Mouse (Mus musculus) CH12.LX (cell line): ENCODE data around the gene Gck. TPM values are rescaled to one million over a fixed set of nuclear protein-coding genes. Genes with fewer than 3 reads are reported as not detected.

ENCODE experiments used
- DNase-seq: peaks from one replicate; pipeline ENCODE4 v3.0.0-alpha.2; 2013; ENCODE audit errors: extremely low read depth
- H3K27ac ChIP-seq: 2 replicates; pipeline ENCODE4 v1.5.1; 2012; ENCODE audit warnings: low read depth, mild to moderate bottlenecking, control low read depth, moderate library complexity; ENCODE audit not compliant: insufficient read depth
- H3K27me3 ChIP-seq: replicated peaks from 2 replicates; pipeline ENCODE3; 2012; ENCODE audit warnings: inconsistent platforms
- H3K36me3 ChIP-seq, 2 experiments: replicated peaks in 1 of 2; 2 replicates each; pipeline versions ENCODE3 to v1.6.1; 2012; ENCODE audit warnings: inconsistent platforms in 1 of 2, low read length in 1 of 2, mild to moderate bottlenecking in 1 of 2, mixed read lengths in 1 of 2, moderate library complexity in 1 of 2; ENCODE audit not compliant: control insufficient read depth in 1 of 2, insufficient read depth in 1 of 2
- H3K4me1 ChIP-seq, 2 experiments: 2 replicates each; pipeline ENCODE4 v1.6.1; 2012; ENCODE audit warnings: inconsistent platforms in 1 of 2, moderate library complexity in 1 of 2; ENCODE audit not compliant: insufficient read depth in 2 of 2, control insufficient read depth in 1 of 2
- H3K4me2 ChIP-seq: 2 replicates; pipeline ENCODE4 v1.6.1; 2012; ENCODE audit warnings: low read depth, mild to moderate bottlenecking, control low read depth; ENCODE audit not compliant: poor library complexity, insufficient read depth, severe bottlenecking
- H3K4me3 ChIP-seq, 3 experiments: fragments of 150-350 bp in 1 of 3; sonication (generic) in 1 of 3; replicated peaks in 1 of 3; 2 replicates each; pipeline versions ENCODE3 to v1.5.1; 2011 to 2012; ENCODE audit warnings: low read depth in 2 of 3, low read length in 2 of 3, mild to moderate bottlenecking in 2 of 3, moderate library complexity in 2 of 3, control low read depth in 1 of 3, improper control_type of control experiment in 1 of 3, inconsistent platforms in 1 of 3, mixed read lengths in 1 of 3; ENCODE audit not compliant: poor library complexity in 1 of 3
- H3K79me2 ChIP-seq: replicated peaks from 2 replicates; pipeline ENCODE4 v1.6.1; 2012; ENCODE audit warnings: mild to moderate bottlenecking, moderate library complexity; ENCODE audit not compliant: control insufficient read depth, poor library complexity, insufficient read depth, severe bottlenecking; ENCODE audit errors: extremely low read depth
- H3K9ac ChIP-seq: 2 replicates; pipeline ENCODE4 v1.6.1; 2012; ENCODE audit warnings: low read depth, mild to moderate bottlenecking, control low read depth, moderate library complexity; ENCODE audit not compliant: insufficient read depth
- H3K9me3 ChIP-seq: replicated peaks from 2 replicates; pipeline ENCODE3; 2012; ENCODE audit warnings: low read length, inconsistent platforms, mixed read lengths
- CHD1 ChIP-seq: IDR thresholded peaks from 2 replicates; pipeline ENCODE4 v1.6.1; 2012; ENCODE audit warnings: low read depth, low read length, improper control_type of control experiment, inconsistent platforms
- CHD2 ChIP-seq: IDR thresholded peaks from 2 replicates; pipeline ENCODE4 v1.6.1; 2011; ENCODE audit warnings: low read length, improper control_type of control experiment
- ELF1 ChIP-seq: IDR thresholded peaks from 2 replicates; pipeline ENCODE4 v1.6.1; 2014; ENCODE audit warnings: low read depth, mild to moderate bottlenecking, inconsistent platforms, low read length, improper control_type of control experiment
- EP300 ChIP-seq: IDR thresholded peaks from 2 replicates; pipeline ENCODE4 v1.6.1; 2011; ENCODE audit warnings: low read length, improper control_type of control experiment
- ETS1 ChIP-seq: conservative IDR thresholded peaks from 2 replicates; pipeline ENCODE4 v1.6.1; 2012; ENCODE audit warnings: low read depth, mild to moderate bottlenecking, inconsistent platforms, low read length, improper control_type of control experiment, moderate library complexity
- GABPA ChIP-seq: IDR thresholded peaks from 2 replicates; pipeline ENCODE4 v1.6.1; 2012; ENCODE audit warnings: low read depth, low read length, improper control_type of control experiment, inconsistent platforms; ENCODE audit not compliant: insufficient replicate concordance
- HCFC1 ChIP-seq: IDR thresholded peaks from 2 replicates; pipeline ENCODE4 v1.6.1; 2012; ENCODE audit warnings: low read depth, mild to moderate bottlenecking, inconsistent platforms, low read length, improper control_type of control experiment
- IRF4 ChIP-seq: IDR thresholded peaks from 2 replicates; pipeline ENCODE4 v1.6.1; 2014; ENCODE audit warnings: low read depth, mild to moderate bottlenecking, inconsistent platforms, low read length, improper control_type of control experiment
- JUND ChIP-seq: conservative IDR thresholded peaks from 2 replicates; pipeline ENCODE4 v1.6.1; 2011; ENCODE audit warnings: low read depth, low read length, improper control_type of control experiment
- KAT2A ChIP-seq: IDR thresholded peaks from 2 replicates; pipeline ENCODE4 v1.6.1; 2012; ENCODE audit warnings: low read length, improper control_type of control experiment, inconsistent platforms; ENCODE audit not compliant: insufficient replicate concordance
- MAFK ChIP-seq: IDR thresholded peaks from 2 replicates; pipeline ENCODE4 v1.6.1; 2011; ENCODE audit warnings: low read length, improper control_type of control experiment; ENCODE audit not compliant: insufficient replicate concordance
- MAX ChIP-seq: IDR thresholded peaks from 2 replicates; pipeline ENCODE4 v1.6.1; 2011; ENCODE audit warnings: low read length, improper control_type of control experiment
- MAZ ChIP-seq: IDR thresholded peaks from 2 replicates; pipeline ENCODE4 v1.6.1; 2012; ENCODE audit warnings: low read depth, mild to moderate bottlenecking, inconsistent platforms, low read length, improper control_type of control experiment, moderate library complexity
- MEF2A ChIP-seq: IDR thresholded peaks from 2 replicates; pipeline ENCODE4 v1.6.1; 2014; ENCODE audit warnings: low read depth, mild to moderate bottlenecking, inconsistent platforms, low read length, improper control_type of control experiment, borderline replicate concordance
- MXI1 ChIP-seq: IDR thresholded peaks from 2 replicates; pipeline ENCODE4 v1.6.1; 2011; ENCODE audit warnings: mild to moderate bottlenecking, low read depth, low read length, improper control_type of control experiment
- MYC ChIP-seq: IDR thresholded peaks from 2 replicates; pipeline ENCODE4 v1.6.1; 2011; ENCODE audit warnings: low read depth, mild to moderate bottlenecking, improper control_type of control experiment, low read length
- NELFE ChIP-seq: IDR thresholded peaks from 2 replicates; pipeline ENCODE4 v1.6.1; 2011; ENCODE audit warnings: low read depth, low read length, improper control_type of control experiment
- NRF1 ChIP-seq: IDR thresholded peaks from 2 replicates; pipeline ENCODE4 v1.6.1; 2014; ENCODE audit warnings: low read depth, mild to moderate bottlenecking, inconsistent platforms, low read length, improper control_type of control experiment, moderate library complexity
- PAX5 ChIP-seq: IDR thresholded peaks from 2 replicates; pipeline ENCODE4 v1.6.1; 2012; ENCODE audit warnings: low read length, inconsistent platforms, mixed read lengths
- POLR2A ChIP-seq: IDR thresholded peaks from 2 replicates; pipeline ENCODE4 v1.6.1; 2011; ENCODE audit warnings: low read depth, mild to moderate bottlenecking, improper control_type of control experiment, low read length
- POLR2AphosphoS2 ChIP-seq: IDR thresholded peaks from 2 replicates; pipeline ENCODE4 v1.6.1; 2011; ENCODE audit warnings: low read depth, low read length, improper control_type of control experiment
- RAD21 ChIP-seq: IDR thresholded peaks from 2 replicates; pipeline ENCODE4 v1.6.1; 2011; ENCODE audit warnings: low read depth, mild to moderate bottlenecking, low read length, improper control_type of control experiment, moderate library complexity
- RCOR1 ChIP-seq: conservative IDR thresholded peaks from 2 replicates; pipeline ENCODE4 v1.6.1; 2012; ENCODE audit warnings: low read depth, mild to moderate bottlenecking, inconsistent platforms, low read length, improper control_type of control experiment
- SIN3A ChIP-seq: IDR thresholded peaks from 2 replicates; pipeline ENCODE4 v1.6.1; 2012; ENCODE audit warnings: low read length, improper control_type of control experiment, inconsistent platforms
- SMC3 ChIP-seq: IDR thresholded peaks from 2 replicates; pipeline ENCODE4 v1.6.1; 2011; ENCODE audit warnings: low read depth, low read length, improper control_type of control experiment
- TCF12 ChIP-seq: IDR thresholded peaks from 2 replicates; pipeline ENCODE4 v1.6.1; 2014; ENCODE audit warnings: low read depth, mild to moderate bottlenecking, inconsistent platforms, low read length, improper control_type of control experiment
- USF1 ChIP-seq: IDR thresholded peaks from 2 replicates; pipeline ENCODE4 v1.6.1; 2014; ENCODE audit warnings: low read depth, mild to moderate bottlenecking, inconsistent platforms, low read length, improper control_type of control experiment
- USF2 ChIP-seq: conservative IDR thresholded peaks from 2 replicates; pipeline ENCODE4 v1.6.1; 2011; ENCODE audit warnings: low read depth, low read length, improper control_type of control experiment
- ZNF384 ChIP-seq: IDR thresholded peaks from 2 replicates; pipeline ENCODE4 v1.6.1; 2012; ENCODE audit warnings: low read depth, low read length, improper control_type of control experiment, inconsistent platforms
- dilution Hi-C: fragments of 300-500 bp; cut with MboI; formaldehyde crosslinking; loops from 2 replicates; pipeline ENCODE4 v1.14.3; 2020; ENCODE audit warnings: low sequenced_read_pairs; ENCODE audit not compliant: extremely low pct_unique_long_range_greater_than_20kb, extremely low pct_ligation_motif_present
- in situ Hi-C: fragments of 300-500 bp; cut with MboI; formaldehyde crosslinking; loops from 3 replicates; pipeline ENCODE4 v1.14.3; 2019; ENCODE audit warnings: low sequenced_read_pairs, low pct_ligation_motif_present, low pct_unique_long_range_greater_than_20kb, mixed read lengths
- polyA plus RNA-seq: library from polyadenylated mRNA; unstranded; fragments of >175 nt; gene quantifications from 2 replicates; pipeline ENCODE4 v1.2.1, GENCODE M21; 2012; ENCODE audit warnings: low read depth; ENCODE audit not compliant: insufficient read length
- total RNA-seq, 2 experiments: library from RNA; depleted of rRNA; stranded (reverse); fragments of 300-350 nt in 1 of 2; fragments of >200 nt in 1 of 2; gene quantifications; 2 replicates each; pipeline ENCODE4 v1.2.3; 2012 to 2014

The Gck gene
- total and polyA plus RNA-seq, 3 experiments, result 0.68 to 1.4 (median 1.0) TPM

DNA sequence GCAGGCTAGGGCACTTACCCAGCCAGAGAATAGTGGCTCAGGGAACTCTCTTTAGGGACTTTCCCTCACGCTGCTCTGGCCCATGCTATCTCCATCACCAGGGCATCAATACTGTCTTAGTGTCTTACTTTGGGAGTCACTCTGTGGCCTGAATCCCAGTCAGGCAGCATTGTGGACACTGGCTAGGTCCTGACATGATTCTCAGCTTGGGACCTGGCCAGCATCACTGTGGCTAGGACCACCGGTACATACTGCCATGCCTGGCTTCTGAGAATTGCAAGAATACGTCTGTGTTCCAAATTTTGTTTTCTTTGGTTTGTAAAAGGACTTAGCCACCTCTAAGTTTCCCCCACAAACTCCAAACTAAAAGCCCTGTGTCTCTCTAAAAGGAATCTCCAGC, 45.0 kb upstream of the Gck start:
- in situ Hi-C loops, result loop anchor here (5.0 kb wide), 2 partner anchors 202 to 272 kb away; partner anchors contain the start of gene Ddx56
- no peak overlapping the region for H3K9ac ChIP-seq
- no peak for DNase-seq
- dilution Hi-C loops, result no loop called here
- TF ChIP-seq JUND, result no peak
- no peak for TF ChIP-seq SIN3A
- TF ChIP-seq NRF1, result no peak
- TF ChIP-seq USF1, result no peak
- TF ChIP-seq POLR2A, result no peak
- TF ChIP-seq MEF2A, result no peak
- TF ChIP-seq TCF12, result no peak
- no peak for TF ChIP-seq ELF1
- no peak for TF ChIP-seq MAZ
- TF ChIP-seq ETS1, result no peak
- TF ChIP-seq USF2, result no peak
- no peak for TF ChIP-seq RCOR1
- TF ChIP-seq PAX5, result no peak
- no peak for TF ChIP-seq GABPA
- TF ChIP-seq EP300, result no peak
- TF ChIP-seq HCFC1, result no peak
- no peak for TF ChIP-seq ZNF384
- TF ChIP-seq, all 38 proteins: peak for 0
- Histone ChIP-seq H3K27ac (no peak overlapping the region), H3K4me3 (no peak overlapping the region), H3K36me3 (peaks cover 0 to 2% of the 10 kb centered on the region in 2 experiments), H3K9me3 (no peaks in the 10 kb centered on the region), H3K4me2 (no peak overlapping the region), H3K4me1 (peaks cover 20 to 21% of the 10 kb centered on the region in 2 experiments), H3K27me3 (no peaks in the 10 kb centered on the region), H3K79me2 (no peaks in the 10 kb centered on the region)

- H3K27me3 ChIP-seq, result no peaks in the 10 kb centered on the region
- no peak for DNase-seq
- no peaks in the 10 kb centered on the region for H3K79me2 ChIP-seq
- H3K4me3 ChIP-seq, result no peak overlapping the region
- H3K4me2 ChIP-seq, result no peak overlapping the region
- no peaks in the 10 kb centered on the region for H3K9me3 ChIP-seq
- dilution Hi-C loops, result no loop called here
- TF ChIP-seq TCF12 (no peak), SIN3A (no peak), MAFK (no peak), NRF1 (no peak), MAX (no peak), CHD1 (no peak), NELFE (no peak), RAD21 (no peak), MXI1 (no peak), HCFC1 (no peak), ELF1 (no peak), KAT2A (no peak), CHD2 (no peak), IRF4 (no peak), EP300 (no peak), POLR2AphosphoS2 (no peak), MYC (no peak), MAZ (no peak), SMC3 (no peak)
- H3K9ac ChIP-seq, result no peak overlapping the region
- H3K27ac ChIP-seq, result no peak overlapping the region
- in situ Hi-C loops, result no loop called here
- H3K4me1 ChIP-seq, result peaks cover 14% of the 10 kb centered on the region in 2 experiments
- peaks cover 0 to 2% of the 10 kb centered on the region in 2 experiments for H3K36me3 ChIP-seq
These were observed 44.3 kb upstream of the Gck start for GRCm38 (mm10) chr11:5994212-5994611.
